Mouse (Mus musculus): ENCODE measurements around the gene Olfr597.

DNA sequence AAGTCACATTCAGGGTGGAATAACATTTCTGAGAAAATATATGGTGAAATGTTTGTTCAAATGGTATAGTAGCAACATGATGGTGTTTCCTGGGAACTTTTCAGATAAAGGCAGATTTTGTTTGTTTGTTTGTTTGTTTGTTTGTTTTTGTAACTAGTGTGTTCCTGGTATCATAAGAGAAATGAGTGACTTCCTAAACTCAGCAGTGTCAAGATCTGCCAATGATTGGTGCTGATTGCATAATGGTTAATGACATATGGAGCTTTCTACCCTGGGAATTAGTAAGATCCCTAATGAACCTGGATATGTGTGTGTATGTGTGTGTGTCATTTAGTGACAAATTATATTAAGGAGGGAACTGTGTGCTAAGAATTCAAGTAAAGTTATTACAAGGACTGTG lies 7.2 kb downstream of the Olfr597 start, which contains the start of gene Olfr598:
- TF ChIP-seq CTCF (IDR thresholded peaks at IDR 0.05) (no peak), EP300 (IDR thresholded peaks at IDR 0.05) (no peak)
